In the genomic region with DNA sequence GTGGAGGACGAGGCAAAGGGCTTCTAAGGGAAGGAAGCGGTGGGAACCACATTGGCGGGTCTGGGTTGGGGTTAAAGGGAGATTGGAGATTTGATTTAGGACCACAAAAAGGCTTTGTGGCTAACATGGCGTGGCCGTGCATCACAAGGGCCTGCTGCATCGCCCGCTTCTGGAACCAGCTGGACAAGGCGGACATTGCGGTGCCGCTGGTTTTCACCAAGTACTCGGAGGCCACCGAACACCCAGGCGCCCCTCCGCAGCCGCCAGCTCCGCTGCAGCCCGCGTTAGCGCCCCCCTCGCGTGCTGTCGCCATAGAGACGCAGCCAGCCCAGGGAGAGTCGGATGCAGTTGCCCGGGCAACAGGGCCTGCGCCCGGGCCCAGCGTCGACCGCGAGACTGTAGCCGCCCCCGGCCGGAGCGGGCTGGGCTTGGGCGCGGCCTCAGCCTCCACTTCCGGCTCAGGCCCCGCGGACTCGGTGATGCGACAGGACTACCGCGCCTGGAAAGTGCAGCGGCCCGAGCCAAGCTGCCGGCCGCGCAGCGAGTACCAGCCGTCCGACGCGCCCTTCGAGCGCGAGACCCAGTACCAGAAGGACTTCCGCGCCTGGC, we compare ENCODE assay signal across 8 mouse cellular contexts. TPM values are rescaled to one million over a fixed set of nuclear protein-coding genes. Genes with fewer than 3 reads are reported as not detected.
DNase-seq lines count a peak whose midpoint lies in the region; ATAC-seq and TF ChIP-seq lines count a peak whose summit lies in the region.

No protein-coding gene starts in this region.

- no peak for TF ChIP-seq CTCF in liver, postnatal 0 days (IDR thresholded peaks at IDR 0.05; ENCODE audit: low read depth)

- intact Hi-C loops in heart, postnatal 10 days (cut with DNase I) = no loop called here

- ATAC-seq in forebrain, embryonic 14.5 days = peak; percentile 92
- no peak for ATAC-seq in liver, postnatal 0 days

- no peaks in the 10 kb centered on the region for H3K27me3 ChIP-seq in forebrain, embryonic 14.5 days (replicated peaks; ENCODE audit: control insufficient read depth, insufficient read depth, low read length)
- peaks cover 70% of the 10 kb centered on the region for H3K27me3 ChIP-seq in liver, postnatal 0 days (ENCODE audit: insufficient read depth, low read length)

- peak overlapping the region; percentile 54 for H3K9ac ChIP-seq in ES-E14 (ENCODE audit: insufficient read depth, low read depth, low read length, poor library complexity, severe bottlenecking)
- peak overlapping the region; percentile 86 for H3K9ac ChIP-seq in forebrain, embryonic 14.5 days (ENCODE audit: low read length)
- H3K9ac ChIP-seq in liver, postnatal 0 days (replicated peaks) = no peak overlapping the region

- no peak overlapping the region for H3K27ac ChIP-seq in ES-E14 (ENCODE audit: insufficient read depth, low read depth, low read length, poor library complexity, severe bottlenecking)
- H3K27ac ChIP-seq in brown adipose tissue, adult 24 weeks (replicated peaks; ENCODE audit: low read depth, low read length) = no peak overlapping the region
- peak overlapping the region; percentile 98 for H3K27ac ChIP-seq in forebrain, embryonic 14.5 days (ENCODE audit: low read depth, low read length)
- H3K27ac ChIP-seq in liver, postnatal 0 days (ENCODE audit: low read depth) = no peak overlapping the region

- in situ Hi-C loops in ES-E14 (cut with MboI; ENCODE audit: low sequenced_read_pairs in 2 of 2, unreplicated experiment in 2 of 2) = no loop called here

- 0 out of 2 replicates have a peak, but pooled peaks cover 2% of the 10 kb centered on the region for H3K36me3 ChIP-seq in ES-E14 (ENCODE audit: control insufficient read depth, insufficient read depth, low read length, poor library complexity, severe bottlenecking)
- H3K36me3 ChIP-seq in forebrain, embryonic 14.5 days (ENCODE audit: control insufficient read depth, insufficient read depth, low read length) = no peaks in the 10 kb centered on the region
- no peaks in the 10 kb centered on the region for H3K36me3 ChIP-seq in liver, postnatal 0 days (replicated peaks; ENCODE audit: insufficient read depth, low read length)

- H3K4me1 ChIP-seq in ES-E14 (ENCODE audit: control insufficient read depth in 2 of 2, insufficient read depth in 2 of 2, low read length in 2 of 2, poor library complexity in 1 of 2) = peaks cover 3 to 20% of the 10 kb centered on the region in 2 experiments; a peak in 3 of 4 replicates
- peaks cover 8% of the 10 kb centered on the region for H3K4me1 ChIP-seq in brown adipose tissue, adult 24 weeks (ENCODE audit: control insufficient read depth, insufficient read depth, insufficient read length, low read length)
- H3K4me1 ChIP-seq in forebrain, embryonic 14.5 days (ENCODE audit: control insufficient read depth, insufficient read depth, low read length) = peaks cover 18% of the 10 kb centered on the region
- H3K4me1 ChIP-seq in liver, postnatal 0 days (ENCODE audit: insufficient read depth) = peaks cover 7% of the 10 kb centered on the region

- H3K4me3 ChIP-seq in ES-E14 (ENCODE audit: insufficient read depth in 1 of 2, low read depth in 1 of 2, low read length in 2 of 2, poor library complexity in 1 of 2, severe bottlenecking in 1 of 2) = peak overlapping the region; percentile 57 to 60
- peak overlapping the region; percentile 62 for H3K4me3 ChIP-seq in brown adipose tissue, adult 24 weeks (ENCODE audit: insufficient read depth, low read depth, low read length)
- peak overlapping the region; percentile 73 for H3K4me3 ChIP-seq in forebrain, embryonic 14.5 days (ENCODE audit: low read depth, low read length)
- peak overlapping the region; percentile 32 for H3K4me3 ChIP-seq in liver, postnatal 0 days (ENCODE audit: low read depth, low read length)

- H3K9me3 ChIP-seq in ES-E14 (ENCODE audit: control insufficient read depth, insufficient read depth, low read depth, low read length) = no peaks in the 10 kb centered on the region
- no peaks in the 10 kb centered on the region for H3K9me3 ChIP-seq in forebrain, embryonic 14.5 days (replicated peaks; ENCODE audit: control insufficient read depth, low read length)
- H3K9me3 ChIP-seq in liver, postnatal 0 days (ENCODE audit: low read length) = no peaks in the 10 kb centered on the region

- peak overlapping the region; percentile 96 for H3K4me2 ChIP-seq in forebrain, embryonic 14.5 days (ENCODE audit: low read length)
- H3K4me2 ChIP-seq in liver, postnatal 0 days (ENCODE audit: low read depth, low read length) = peak overlapping the region; percentile 59

- no peak for TF ChIP-seq EP300 in liver, postnatal 0 days (IDR thresholded peaks at IDR 0.05; ENCODE audit: low read depth)

- under 1% methylated on average over 49 of the region's 59 CpGs for WGBS in forebrain, embryonic 14.5 days
- under 1% methylated on average over 59 of the region's 59 CpGs for WGBS in liver, postnatal 0 days (ENCODE audit: insufficient replicate concordance)

- DNase-seq in ES-E14 (ENCODE audit: low read depth, low spot score) = no peak
- DNase-seq in forebrain, embryonic 14.5 days (ENCODE audit: low spot score) = peak; percentile 94
- DNase-seq in heart, postnatal 10 days = peak; percentile 70 to 74
- peak; percentile 68 to 76 for DNase-seq in kidney, postnatal 4 days
- DNase-seq in liver, postnatal 0 days = peak; percentile 39
- DNase-seq in retina, embryonic 14.5 days (ENCODE audit: low spot score) = peak; percentile 90
- DNase-seq in spleen, postnatal 4 days (ENCODE audit: low spot score in 2 of 2) = no peak

TF ChIP-seq in ES-E14, 5 proteins besides CTCF, POLR2A, EP300 and RAD21:
- TF ChIP-seq ZC3H11A (IDR thresholded peaks at IDR 0.05; ENCODE audit: borderline replicate concordance, low read depth, low read length) = no peak
- TF ChIP-seq HCFC1 (IDR thresholded peaks at IDR 0.05; ENCODE audit: borderline replicate concordance, insufficient read depth, low read length) = no peak
- TF ChIP-seq ZNF384 (IDR thresholded peaks at IDR 0.05; ENCODE audit: low read depth, low read length) = no peak
- TF ChIP-seq CHD2 (IDR thresholded peaks at IDR 0.05; ENCODE audit: low read depth, low read length) = no peak
- TF ChIP-seq MAFK (IDR thresholded peaks at IDR 0.05; ENCODE audit: insufficient read depth, low read depth, low read length) = no peak
TF ChIP-seq in ES-E14: peak in this region for 0.

RNA-seq across cellular contexts. Expression of a gene that starts 0.8 kb away (rescaled TPM):
- total RNA-seq in ES-E14 (2012; rRNA removed) = 6.7 and 13.5 TPM in 2 replicates
- 9.4 and 18.8 TPM in 2 replicates for polyA plus RNA-seq in brown adipose tissue, adult 24 weeks (2012; ENCODE audit: insufficient read depth, insufficient read length, missing spikeins)
- 46.2 and 62.4 TPM in 2 replicates for polyA plus RNA-seq in forebrain, embryonic 14.5 days (2014; fragmentation: Nextera tagmentation; extraction: Ambion mirVana)
- total RNA-seq in heart, postnatal 10 days (2021) = 1 to 10 TPM; 5.1 to 6.0 TPM
- 0.06 TPM in 2 replicates for polyA plus RNA-seq in liver, postnatal 0 days (2015; fragmentation: Nextera tagmentation; extraction: Ambion mirVana)

RNA-seq across cellular contexts. Expression of a gene that starts 29.6 kb away (rescaled TPM):
- total RNA-seq in ES-E14 (2012; rRNA removed) = 9.1 and 22.9 TPM in 2 replicates
- polyA plus RNA-seq in brown adipose tissue, adult 24 weeks (2012; ENCODE audit: insufficient read depth, insufficient read length, missing spikeins) = 0.59 and 1.3 TPM in 2 replicates
- 3.1 and 3.2 TPM in 2 replicates for polyA plus RNA-seq in forebrain, embryonic 14.5 days (2014; fragmentation: Nextera tagmentation; extraction: Ambion mirVana)
- not detected for total RNA-seq in heart, postnatal 10 days (2021)
- polyA plus RNA-seq in liver, postnatal 0 days (2015; fragmentation: Nextera tagmentation; extraction: Ambion mirVana) = 3.9 and 4.0 TPM in 2 replicates

Comparison
In these comparisons a context has a peak if more than half of its experiments do, and no peak if none do; other contexts are left out.
1. DNase-seq: peak in forebrain, embryonic 14.5 days (single experiment), heart, postnatal 10 days (2 of 2), kidney, postnatal 4 days (2 of 2), liver, postnatal 0 days (single experiment) and retina, embryonic 14.5 days (single experiment); none in ES-E14 (single experiment) and spleen, postnatal 4 days (0 of 2).
2. Peak in every context shown above with its lines, with median percentiles within 50 percentile points of each other: H3K4me3 ChIP-seq.